Mouse (Mus musculus) C2C12 (cell line): ENCODE measurements around the gene Casp6. TPM values are rescaled to one million over a fixed set of nuclear protein-coding genes. Genes with fewer than 3 reads are reported as not detected.

Experiments used
- H3K27me3 ChIP-seq: one replicate; pipeline ENCODE4 v1.6.1; 2011; ENCODE audit not compliant: control insufficient read depth, insufficient read depth, insufficient read length
- H3K36me3 ChIP-seq: one replicate; pipeline ENCODE4 v1.6.1; 2011; ENCODE audit not compliant: control insufficient read depth, insufficient read depth
- H3K4me3 ChIP-seq: one replicate; pipeline ENCODE4 v1.5.1; 2011; ENCODE audit warnings: mild to moderate bottlenecking, control low read depth; ENCODE audit not compliant: poor library complexity, insufficient read depth, severe bottlenecking
- H3K79me2 ChIP-seq: one replicate; pipeline ENCODE4 v1.6.1; 2011; ENCODE audit not compliant: control insufficient read depth, insufficient read depth
- H3K79me3 ChIP-seq: one replicate; pipeline ENCODE4 v1.6.1; 2011; ENCODE audit warnings: low read depth, control low read depth
- H3ac ChIP-seq: one replicate; pipeline ENCODE3; 2011; ENCODE audit warnings: low read depth; ENCODE audit not compliant: control insufficient read depth, insufficient read length
- CEBPB ChIP-seq: IDR thresholded peaks from one replicate; pipeline ENCODE4 v1.6.1; 2011; ENCODE audit warnings: low read depth, mild to moderate bottlenecking, control low read depth, moderate library complexity
- CTCF ChIP-seq: IDR thresholded peaks from one replicate; pipeline ENCODE4 v1.5.1; 2011; ENCODE audit not compliant: control insufficient read depth, insufficient read depth, insufficient read length
- FOSL1 ChIP-seq: IDR thresholded peaks from one replicate; pipeline ENCODE4 v1.8.0; 2011; ENCODE audit warnings: mild to moderate bottlenecking, low read length; ENCODE audit not compliant: poor library complexity, insufficient read depth, severe bottlenecking
- MAX ChIP-seq: IDR thresholded peaks from one replicate; pipeline ENCODE4 v1.6.1; 2011; ENCODE audit warnings: mild to moderate bottlenecking, control low read depth
- MYOD1 ChIP-seq: IDR thresholded peaks from one replicate; pipeline ENCODE4 v1.6.1; 2011; ENCODE audit warnings: low read depth; ENCODE audit not compliant: control insufficient read depth, insufficient read length
- MYOG ChIP-seq: IDR thresholded peaks from one replicate; pipeline ENCODE4 v1.6.1; 2011; ENCODE audit not compliant: control insufficient read depth, insufficient read length; ENCODE audit errors: extremely low read depth
- USF1 ChIP-seq: IDR thresholded peaks from one replicate; pipeline ENCODE4 v1.6.1; 2011; ENCODE audit warnings: low read depth, mild to moderate bottlenecking, control low read depth, moderate library complexity
- polyA plus RNA-seq: library from polyadenylated mRNA; unstranded; fragments of >200 nt; fragmentation: generic; extraction: Trizol; gene quantifications from one replicate; pipeline ENCODE4 v1.2.1, GENCODE M21; 2012; ENCODE audit warnings: missing spikeins

Gene Casp6
- polyA plus RNA-seq, 1 experiment, result 16.7 TPM

GRCm38 (mm10) chr3:129892003-129892402, 9.2 kb upstream of the Casp6 start:
- TF ChIP-seq MYOG (no peak), MAX (no peak), USF1 (no peak), CTCF (no peak), FOSL1 (no peak), MYOD1 (no peak), CEBPB (no peak)
- no peaks in the 10 kb centered on the region for H3K36me3 ChIP-seq
- no peak overlapping the region for H3K4me3 ChIP-seq
- no peaks in the 10 kb centered on the region for H3K27me3 ChIP-seq
- no peak overlapping the region for H3ac ChIP-seq
- no peaks in the 10 kb centered on the region for H3K79me2 ChIP-seq
- no peaks in the 10 kb centered on the region for H3K79me3 ChIP-seq

- TF ChIP-seq MYOD1 (no peak), MYOG (no peak), MAX (no peak), CEBPB (no peak), USF1 (no peak), FOSL1 (no peak), CTCF (no peak)
- Histone ChIP-seq H3K27me3 (no peaks in the 10 kb centered on the region), H3K79me3 (no peaks in the 10 kb centered on the region), H3ac (no peak overlapping the region), H3K4me3 (no peak overlapping the region), H3K79me2 (no peaks in the 10 kb centered on the region), H3K36me3 (no peaks in the 10 kb centered on the region)
Observed at GRCm38 (mm10) chr3:129893143-129893542, 8.1 kb upstream of the Casp6 start.

GRCm38 (mm10) chr3:129896591-129896990, 4.6 kb upstream of the Casp6 start:
- H3K27me3 ChIP-seq, result no peaks in the 10 kb centered on the region
- H3K79me2 ChIP-seq, result no peaks in the 10 kb centered on the region
- H3ac ChIP-seq, result no peak overlapping the region
- H3K79me3 ChIP-seq, result no peaks in the 10 kb centered on the region
- no peak overlapping the region for H3K4me3 ChIP-seq
- no peak for TF ChIP-seq MYOD1
- H3K36me3 ChIP-seq, result no peaks in the 10 kb centered on the region

GRCm38 (mm10) chr3:129898886-129899285, 2.3 kb upstream of the Casp6 start:
- no peak overlapping the region for H3ac ChIP-seq
- no peaks in the 10 kb centered on the region for H3K27me3 ChIP-seq
- no peak overlapping the region for H3K4me3 ChIP-seq
- TF ChIP-seq MAX, result no peak
- TF ChIP-seq CEBPB, result no peak
- no peak for TF ChIP-seq MYOG
- TF ChIP-seq CTCF, result no peak
- no peak for TF ChIP-seq MYOD1
- no peak for TF ChIP-seq FOSL1
- TF ChIP-seq USF1, result no peak
- no peaks in the 10 kb centered on the region for H3K79me2 ChIP-seq
- no peaks in the 10 kb centered on the region for H3K36me3 ChIP-seq
- no peaks in the 10 kb centered on the region for H3K79me3 ChIP-seq

GRCm38 (mm10) chr3:129903369-129903768, 2.1 kb downstream of the Casp6 start:
- H3K79me3 ChIP-seq, result no peaks in the 10 kb centered on the region
- no peak overlapping the region for H3K4me3 ChIP-seq
- no peak for TF ChIP-seq CTCF
- no peak for TF ChIP-seq MAX
- TF ChIP-seq CEBPB, result no peak
- H3K36me3 ChIP-seq, result no peaks in the 10 kb centered on the region
- no peaks in the 10 kb centered on the region for H3K79me2 ChIP-seq
- no peak overlapping the region for H3ac ChIP-seq
- no peaks in the 10 kb centered on the region for H3K27me3 ChIP-seq

GRCm38 (mm10) chr3:129903866-129904265, 2.6 kb downstream of the Casp6 start:
- H3ac ChIP-seq, result no peak overlapping the region
- TF ChIP-seq CEBPB, result no peak
- TF ChIP-seq MYOG, result no peak
- no peak overlapping the region for H3K4me3 ChIP-seq
- H3K36me3 ChIP-seq, result no peaks in the 10 kb centered on the region
- no peaks in the 10 kb centered on the region for H3K27me3 ChIP-seq
- H3K79me2 ChIP-seq, result no peaks in the 10 kb centered on the region
- no peaks in the 10 kb centered on the region for H3K79me3 ChIP-seq

- H3K79me2 ChIP-seq, result no peaks in the 10 kb centered on the region
- no peak overlapping the region for H3ac ChIP-seq
- H3K79me3 ChIP-seq, result no peaks in the 10 kb centered on the region
- no peaks in the 10 kb centered on the region for H3K27me3 ChIP-seq
- TF ChIP-seq CTCF (no peak), MYOG (no peak), CEBPB (peak; percentile 36), MYOD1 (peak; percentile 43)
- no peaks in the 10 kb centered on the region for H3K36me3 ChIP-seq
- H3K4me3 ChIP-seq, result no peak overlapping the region
Observed at GRCm38 (mm10) chr3:129904381-129905132, 3.3 kb downstream of the Casp6 start.
